Mouse (Mus musculus) forebrain, embryonic 12.5 days (tissue): ENCODE results near the gene Ier3. TPM values are rescaled to one million over a fixed set of nuclear protein-coding genes. Genes with fewer than 3 reads are reported as not detected.
"Not testable (repeated sequence)": the region's sequence is repeated elsewhere in the genome, so short reads cannot be mapped to it uniquely, and the experiment has no call there.

Experiments
- ATAC-seq: fragments of 200-750 bp; cut with Nextera tagmentation; 2 replicates; pipeline ENCODE4 v1.8.0; 2017; ENCODE audit warnings: moderate TSS enrichment; ENCODE audit not compliant: low FRiP score
- H3K27ac ChIP-seq: fragments of 300-500 bp; sonication (generic); 2 replicates; pipeline ENCODE4 v1.5.1; 2016; ENCODE audit warnings: mild to moderate bottlenecking
- H3K27me3 ChIP-seq: fragments of 300-500 bp; sonication (generic); 2 replicates; pipeline ENCODE4 v1.6.1; 2016; ENCODE audit warnings: mild to moderate bottlenecking
- H3K36me3 ChIP-seq: fragments of 300-500 bp; sonication (generic); replicated peaks from 2 replicates; pipeline ENCODE4 v1.6.1; 2016; ENCODE audit warnings: mild to moderate bottlenecking
- H3K4me1 ChIP-seq: fragments of 300-500 bp; sonication (generic); 2 replicates; pipeline ENCODE4 v1.6.1; 2016
- H3K4me2 ChIP-seq: fragments of 300-500 bp; sonication (generic); 2 replicates; pipeline ENCODE4 v1.6.1; 2016; ENCODE audit warnings: mild to moderate bottlenecking, moderate library complexity
- H3K4me3 ChIP-seq: fragments of 300-500 bp; sonication (generic); replicated peaks from 2 replicates; pipeline ENCODE4 v1.5.1; 2016; ENCODE audit warnings: mild to moderate bottlenecking
- H3K9ac ChIP-seq: fragments of 300-500 bp; sonication (generic); 2 replicates; pipeline ENCODE4 v1.6.1; 2016; ENCODE audit warnings: mild to moderate bottlenecking
- H3K9me3 ChIP-seq: fragments of 300-500 bp; sonication (generic); 2 replicates; pipeline ENCODE4 v1.6.1; 2016
- WGBS: fragments of 180-500 bp; shearing (Covaris S2); methylation state at CpG from one replicate; pipeline ENCODE4 v1.1.7; 2016; 5-methylcytosine and 5-hydroxymethylcytosine counted together
- polyA plus RNA-seq: library from polyadenylated mRNA; unstranded; fragments of >200 nt; fragmentation: Nextera tagmentation; extraction: Ambion mirVana; gene quantifications from 2 replicates; pipeline ENCODE4 v1.2.1, GENCODE M21; 2016

Ier3 gene
- polyA plus RNA-seq, 1 experiment from 2014 or later, result 5.3 TPM

DNA sequence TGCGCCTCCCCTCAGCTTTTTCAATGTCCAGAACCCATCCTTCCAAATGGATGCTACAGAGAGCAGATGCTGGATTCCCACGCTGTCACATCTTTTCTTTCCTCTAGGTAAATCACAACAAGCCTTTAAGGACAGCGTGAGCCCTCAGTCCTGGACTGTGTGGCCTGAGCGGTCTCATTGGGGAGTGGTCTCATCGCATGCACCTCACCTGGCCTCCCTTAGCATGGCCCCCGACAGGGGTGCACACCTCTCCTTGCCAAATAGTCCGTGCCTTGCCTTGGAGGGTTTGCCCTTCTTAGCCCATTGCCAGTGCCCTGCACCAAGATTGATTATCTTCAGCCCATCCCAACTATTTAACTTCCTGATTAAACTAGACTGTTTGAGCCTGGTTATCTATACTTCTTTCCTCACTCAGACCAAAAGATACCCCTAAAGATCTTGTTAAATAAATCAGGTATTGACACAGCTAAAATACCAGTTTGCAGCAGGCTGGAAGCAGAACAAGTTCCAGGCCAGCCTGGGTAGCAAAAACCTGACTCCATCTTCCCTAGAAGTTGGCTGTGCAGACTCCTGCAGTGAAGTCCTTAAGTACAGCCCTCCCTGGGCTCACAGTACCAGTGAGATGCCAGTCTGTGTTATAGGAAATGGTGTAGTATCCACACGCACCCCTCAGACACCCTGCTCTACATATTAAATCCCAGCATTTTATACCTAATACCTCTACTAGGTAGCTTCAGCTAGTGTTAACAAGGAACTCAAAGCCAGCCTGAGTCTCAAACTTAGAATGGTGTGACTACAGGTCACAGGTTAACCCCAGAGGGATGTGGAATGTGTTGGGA is 11.1 kb downstream of the Ier3 start:
- no peaks in the 10 kb centered on the region for H3K9me3 ChIP-seq
- WGBS, result 70% methylated on average over 8 of the region's 8 CpGs
- peaks cover 36% of the 10 kb centered on the region for H3K4me1 ChIP-seq
- ATAC-seq, result no peak
- H3K36me3 ChIP-seq, result peaks cover 60% of the 10 kb centered on the region
- no peak overlapping the region for H3K27ac ChIP-seq
- H3K4me3 ChIP-seq, result no peak overlapping the region
- no peak overlapping the region for H3K4me2 ChIP-seq
- no peaks in the 10 kb centered on the region for H3K27me3 ChIP-seq
- no peak overlapping the region for H3K9ac ChIP-seq

DNA sequence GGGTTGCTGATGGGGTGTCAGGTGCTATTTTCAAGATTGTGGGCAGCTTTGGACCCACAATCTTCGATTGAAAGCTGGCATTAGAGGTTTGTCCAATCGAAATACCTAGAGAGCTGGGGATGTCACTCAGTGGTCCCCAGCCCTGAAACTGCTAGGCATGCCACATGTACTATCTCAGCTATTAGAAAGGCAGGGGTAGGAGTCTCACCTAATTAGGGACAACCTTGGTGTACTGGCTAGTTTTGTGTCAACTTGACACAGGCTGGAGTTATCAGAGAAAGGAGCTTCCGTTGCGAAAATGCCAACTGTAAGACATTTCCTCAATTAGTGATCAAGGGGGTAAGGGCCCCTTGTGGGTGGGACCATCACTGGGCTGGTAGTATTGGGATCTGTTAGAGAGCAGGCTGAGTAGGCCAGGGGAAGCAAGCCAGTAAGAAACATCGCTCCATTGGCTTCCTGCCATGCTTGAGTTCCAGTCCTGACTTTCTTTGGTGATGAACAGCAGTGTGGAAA is 11.8 kb downstream of the Ier3 start:
- no peak overlapping the region for H3K4me3 ChIP-seq
- 24% methylated on average over 5 of the region's 5 CpGs for WGBS
- H3K4me1 ChIP-seq, result peaks cover 36% of the 10 kb centered on the region
- no peaks in the 10 kb centered on the region for H3K27me3 ChIP-seq
- H3K36me3 ChIP-seq, result peaks cover 54% of the 10 kb centered on the region
- no peak overlapping the region; the same call in 1 of the 2 replicates for H3K4me2 ChIP-seq
- H3K9me3 ChIP-seq, result no peaks in the 10 kb centered on the region
- H3K9ac ChIP-seq, result no peak overlapping the region
- no peak overlapping the region for H3K27ac ChIP-seq
- ATAC-seq, result no peak

DNA sequence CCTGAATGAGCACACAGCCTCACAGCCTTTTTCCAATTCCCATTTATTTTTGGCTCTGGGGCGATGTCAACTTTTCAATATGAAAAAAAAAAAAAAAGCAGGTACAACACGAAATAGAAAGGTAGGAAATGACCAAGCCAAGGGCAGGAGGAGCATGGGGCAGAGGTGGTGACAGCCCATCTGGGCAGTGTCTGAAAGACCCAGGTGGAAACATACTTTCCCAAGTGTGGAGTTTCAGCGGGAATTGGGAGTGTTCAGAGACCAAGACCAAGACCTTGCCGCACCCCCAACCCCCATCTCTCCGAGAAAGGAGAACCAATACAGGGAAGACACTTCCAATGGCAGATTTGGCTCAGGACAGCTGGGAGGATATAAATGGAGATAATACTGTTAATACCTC is 12.4 kb downstream of the Ier3 start:
- no peaks in the 10 kb centered on the region for H3K9me3 ChIP-seq
- peak overlapping the region; percentile 80 for H3K4me2 ChIP-seq
- WGBS, result 56% methylated on average over 5 of the region's 5 CpGs
- no peak overlapping the region for H3K9ac ChIP-seq
- H3K27ac ChIP-seq, result peak overlapping the region; percentile 38; the same call in 1 of the 2 replicates
- H3K4me3 ChIP-seq, result peak overlapping the region; percentile 20; the same call in 1 of the 2 replicates
- H3K4me1 ChIP-seq, result peaks cover 38% of the 10 kb centered on the region
- peaks cover 54% of the 10 kb centered on the region for H3K36me3 ChIP-seq
- ATAC-seq, result no peak
- no peaks in the 10 kb centered on the region for H3K27me3 ChIP-seq

DNA sequence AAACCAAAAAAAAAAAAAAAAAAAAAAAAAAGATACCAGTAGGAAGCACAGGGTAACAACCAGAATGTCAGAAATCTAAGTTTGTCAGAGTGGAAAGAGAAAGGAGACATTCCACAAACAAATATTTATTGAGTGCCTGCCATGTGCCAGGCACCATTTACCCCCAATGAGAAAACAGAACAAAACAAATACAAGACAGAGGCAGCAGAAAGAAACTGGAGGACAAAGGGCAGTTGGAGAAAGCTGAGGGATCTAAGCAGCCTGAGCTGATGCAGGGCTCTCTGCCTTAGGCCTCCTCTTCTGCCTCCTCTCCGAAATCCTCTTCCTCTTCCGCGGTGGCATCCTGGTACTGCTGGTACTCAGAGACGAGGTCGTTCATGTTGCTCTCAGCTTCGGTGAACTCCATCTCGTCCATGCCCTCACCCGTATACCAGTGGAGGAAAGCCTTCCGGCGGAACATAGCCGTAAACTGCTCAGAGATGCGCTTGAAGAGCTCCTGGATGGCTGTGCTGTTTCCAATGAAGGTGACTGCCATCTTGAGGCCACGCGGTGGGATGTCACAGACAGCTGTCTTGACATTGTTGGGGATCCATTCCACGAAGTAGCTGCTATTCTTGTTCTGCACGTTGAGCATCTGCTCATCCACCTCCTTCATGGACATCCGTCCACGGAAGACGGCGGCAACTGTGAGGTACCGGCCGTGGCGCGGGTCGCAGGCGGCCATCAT is 13.4 kb downstream of the Ier3 start:
- H3K36me3 ChIP-seq, result peaks cover 54% of the 10 kb centered on the region
- no peaks in the 10 kb centered on the region for H3K9me3 ChIP-seq
- peak overlapping the region; percentile 99 for H3K9ac ChIP-seq
- no peaks in the 10 kb centered on the region for H3K27me3 ChIP-seq
- ATAC-seq, result no peak
- peaks cover 43% of the 10 kb centered on the region for H3K4me1 ChIP-seq
- WGBS, result 77% methylated on average over 26 of the region's 26 CpGs
- peak overlapping the region; percentile 82 for H3K4me3 ChIP-seq
- H3K27ac ChIP-seq, result 0 out of 2 replicates have a peak overlapping the region, but pooled peaks have one; percentile 56
- peak overlapping the region; percentile 80 for H3K4me2 ChIP-seq

DNA sequence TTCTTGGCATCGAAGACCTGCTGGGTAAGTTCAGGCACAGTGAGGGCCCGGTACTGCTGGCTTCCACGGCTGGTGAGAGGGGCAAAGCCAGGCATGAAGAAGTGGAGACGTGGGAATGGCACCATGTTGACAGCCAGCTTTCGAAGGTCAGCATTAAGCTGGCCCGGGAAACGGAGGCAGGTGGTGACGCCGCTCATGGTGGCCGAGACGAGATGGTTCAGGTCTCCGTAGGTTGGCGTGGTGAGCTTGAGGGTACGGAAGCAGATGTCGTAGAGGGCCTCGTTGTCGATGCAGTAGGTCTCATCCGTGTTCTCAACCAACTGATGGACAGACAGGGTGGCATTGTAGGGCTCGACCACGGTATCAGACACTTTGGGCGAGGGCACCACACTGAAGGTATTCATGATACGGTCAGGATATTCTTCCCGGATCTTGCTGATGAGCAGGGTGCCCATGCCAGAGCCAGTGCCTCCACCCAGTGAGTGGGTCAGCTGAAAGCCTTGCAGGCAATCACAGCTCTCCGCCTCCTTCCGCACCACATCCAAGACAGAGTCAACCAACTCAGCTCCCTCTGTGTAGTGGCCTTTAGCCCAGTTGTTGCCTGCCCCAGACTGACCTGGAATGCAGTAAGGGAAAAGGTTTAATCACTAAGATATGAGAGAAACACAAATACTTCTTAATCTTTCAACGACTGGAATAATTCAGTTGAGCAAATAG is 14.1 kb downstream of the Ier3 start:
- H3K9ac ChIP-seq, result peak overlapping the region; percentile 99
- WGBS, result 80% methylated on average over 26 of the region's 26 CpGs
- H3K27me3 ChIP-seq, result no peaks in the 10 kb centered on the region
- H3K9me3 ChIP-seq, result no peaks in the 10 kb centered on the region
- H3K4me1 ChIP-seq, result peaks cover 36% of the 10 kb centered on the region
- H3K27ac ChIP-seq, result 0 out of 2 replicates have a peak overlapping the region, but pooled peaks have one; percentile 56
- H3K4me2 ChIP-seq, result peak overlapping the region; percentile 80
- H3K4me3 ChIP-seq, result peak overlapping the region; percentile 82
- ATAC-seq, result no peak
- H3K36me3 ChIP-seq, result peaks cover 54% of the 10 kb centered on the region

DNA sequence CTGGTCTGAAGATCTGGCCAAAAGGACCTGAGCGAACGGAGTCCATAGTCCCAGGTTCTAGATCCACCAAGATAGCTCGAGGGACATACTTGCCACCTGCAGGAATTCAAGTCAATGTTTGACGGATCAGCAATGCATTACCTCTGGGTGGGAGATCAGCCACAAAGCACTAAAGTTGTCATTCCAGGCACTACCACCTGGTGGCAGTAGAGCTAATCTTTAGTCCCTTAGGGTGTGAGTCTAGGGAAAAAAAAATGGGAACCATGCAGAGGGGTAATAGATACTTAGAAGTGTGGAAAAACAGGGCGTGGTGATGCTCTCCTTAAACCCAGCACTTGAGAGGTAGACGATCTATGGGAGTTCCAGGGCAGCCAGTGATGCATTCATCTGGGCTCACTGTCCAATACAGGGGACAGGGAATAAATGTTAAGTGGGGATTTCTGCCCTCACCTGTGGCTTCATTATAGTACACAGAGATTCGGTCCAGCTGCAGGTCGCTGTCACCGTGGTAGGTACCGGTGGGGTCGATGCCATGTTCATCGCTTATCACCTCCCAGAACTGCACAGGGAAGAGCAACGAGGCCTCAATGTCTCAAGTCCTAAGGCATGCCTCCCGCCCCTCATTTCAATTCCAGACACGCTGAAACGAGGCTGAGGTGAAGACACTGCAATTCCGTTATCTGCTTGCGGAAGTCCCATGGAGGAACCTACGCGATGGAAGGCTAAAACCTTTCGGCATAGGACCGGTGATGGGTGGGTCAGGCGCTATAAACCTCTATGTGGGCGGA is 14.9 kb downstream of the Ier3 start:
- Histone ChIP-seq H3K4me1 (peaks cover 34% of the 10 kb centered on the region), H3K36me3 (peaks cover 53% of the 10 kb centered on the region)

DNA sequence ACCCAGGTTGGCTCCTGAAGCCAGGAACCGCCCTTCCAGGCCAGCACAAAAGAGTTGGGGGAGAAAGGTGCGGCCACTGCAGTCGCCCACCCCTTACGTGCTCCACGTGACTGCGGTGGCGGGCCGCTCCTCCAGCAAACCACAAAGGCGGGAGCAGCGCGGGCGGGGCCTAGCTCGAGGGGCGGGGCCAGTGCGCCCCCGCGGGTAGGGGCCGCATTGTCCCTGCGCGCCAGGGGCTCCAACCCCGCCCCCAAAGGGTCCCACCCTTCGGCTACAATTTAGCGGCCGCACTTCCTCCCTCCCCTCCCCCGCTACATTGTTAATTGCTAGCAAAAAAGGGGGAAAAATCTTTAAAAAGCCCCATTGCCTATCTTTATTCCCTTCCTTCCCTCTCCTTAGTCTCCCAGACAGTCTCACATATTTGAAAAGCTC is 15.5 kb downstream of the Ier3 start:
- Histone ChIP-seq H3K4me3 (peak overlapping the region; percentile 82), H3K27me3 (no peaks in the 10 kb centered on the region), H3K9me3 (no peaks in the 10 kb centered on the region), H3K36me3 (peaks cover 47% of the 10 kb centered on the region), H3K4me1 (peaks cover 36% of the 10 kb centered on the region), H3K9ac (peak overlapping the region; percentile 99), H3K4me2 (peak overlapping the region; percentile 80), H3K27ac (peak overlapping the region; percentile 99)
- peak; percentile 53 for ATAC-seq
- 1% methylated on average over 25 of the region's 25 CpGs for WGBS

More for the DNA sequence above, 14.9 kb downstream of the Ier3 start:
- H3K9me3 ChIP-seq, result no peaks in the 10 kb centered on the region
- H3K27me3 ChIP-seq, result no peaks in the 10 kb centered on the region
- no peak for ATAC-seq
- H3K4me3 ChIP-seq, result peak overlapping the region; percentile 82
- 8% methylated on average over 24 of the region's 24 CpGs for whole genome bisulfite sequencing
- peak overlapping the region; percentile 80 for H3K4me2 ChIP-seq
- H3K9ac ChIP-seq, result peak overlapping the region; percentile 99
- H3K27ac ChIP-seq, result peak overlapping the region; percentile 99

DNA sequence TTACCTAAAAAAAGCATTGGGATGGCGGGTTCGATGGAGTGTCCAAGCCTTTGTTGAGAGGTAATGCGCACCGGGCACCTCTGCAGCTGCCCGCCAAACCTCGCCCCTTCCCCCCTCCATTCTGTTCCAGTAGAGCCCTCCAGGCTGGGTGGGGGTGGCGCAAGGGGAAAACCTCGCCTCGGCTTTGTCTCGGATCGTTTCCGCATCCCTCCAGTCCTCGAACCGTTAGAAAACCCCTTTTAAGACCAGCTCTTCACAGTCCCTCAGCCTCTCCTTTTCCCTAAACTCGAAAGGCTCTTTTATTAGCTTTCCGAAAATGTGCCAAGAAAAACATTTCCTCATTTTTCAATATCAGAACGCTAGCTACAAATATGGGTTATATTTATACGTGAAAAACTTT is 16.0 kb downstream of the Ier3 start:
- WGBS, result under 1% methylated on average over 18 of the region's 18 CpGs
- Histone ChIP-seq H3K4me2 (peak overlapping the region; percentile 80), H3K36me3 (peaks cover 43% of the 10 kb centered on the region), H3K27ac (peak overlapping the region; percentile 99), H3K9me3 (no peaks in the 10 kb centered on the region), H3K4me3 (peak overlapping the region; percentile 82), H3K9ac (peak overlapping the region; percentile 99), H3K27me3 (no peaks in the 10 kb centered on the region), H3K4me1 (peaks cover 41% of the 10 kb centered on the region)
- no peak for ATAC-seq

DNA sequence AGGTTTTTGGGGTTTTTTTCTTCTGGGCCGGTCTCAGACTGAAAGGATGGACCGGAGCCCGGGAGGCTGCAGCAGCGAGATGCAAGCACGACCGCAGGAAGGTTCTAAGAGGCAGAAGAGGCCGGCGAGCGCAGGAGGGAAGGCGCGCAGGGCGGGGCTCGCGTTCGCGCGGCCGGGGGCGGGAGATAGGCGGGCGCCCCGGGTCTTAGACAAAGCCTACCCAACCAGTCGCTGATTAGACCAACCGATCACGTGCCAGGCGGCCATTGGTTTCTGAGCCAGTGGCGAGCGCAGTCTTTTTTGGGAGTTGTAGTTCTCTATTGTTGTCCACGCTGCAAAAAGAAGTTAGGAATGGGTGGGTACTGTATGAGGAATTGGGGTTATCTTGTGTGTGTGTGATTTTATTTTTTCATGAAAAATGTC is 16.6 kb downstream of the Ier3 start, which contains the start of gene Tubb5:
Gene Tubb5, minus strand, starts transcription at position 185 of the 423 bp plus-strand sequence.
- peak within 1 kb of the TSS; percentile 80 for H3K4me2 ChIP-seq
- ATAC-seq, result peak; percentile 81
- H3K9ac ChIP-seq, result peak within 1 kb of the TSS; percentile 99
- under 1% methylated on average over 29 of the region's 29 CpGs for whole genome bisulfite sequencing
- H3K9me3 ChIP-seq, result no peaks in the 10 kb centered on the region
- peaks cover 37% of the 10 kb centered on the region for H3K36me3 ChIP-seq
- no peaks in the 10 kb centered on the region for H3K27me3 ChIP-seq
- H3K4me1 ChIP-seq, result peaks cover 45% of the 10 kb centered on the region
- peak within 1 kb of the TSS; percentile 82 for H3K4me3 ChIP-seq
- peak within 1 kb of the TSS; percentile 99 for H3K27ac ChIP-seq

DNA sequence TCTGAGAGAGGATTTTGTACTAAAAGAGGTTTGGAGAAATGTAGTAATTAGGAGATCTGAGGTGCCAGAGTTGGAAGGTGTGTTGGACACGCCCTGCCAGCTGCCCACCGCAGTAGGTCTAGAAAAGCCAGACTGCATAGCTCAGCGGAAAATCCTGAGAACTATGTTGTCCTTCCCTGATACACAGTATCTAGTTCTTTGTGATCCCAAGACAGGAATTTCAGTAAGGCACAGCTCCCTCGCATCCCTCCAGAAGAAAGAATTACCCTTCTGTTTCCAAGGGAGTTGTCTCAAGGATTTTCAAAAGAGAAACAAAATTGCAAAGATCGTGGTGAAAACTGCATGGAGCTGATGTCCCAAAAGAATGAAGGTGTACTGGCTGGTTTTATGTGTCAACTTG is 17.1 kb downstream of the Ier3 start:
- WGBS, result 3% methylated on average over 5 of the region's 5 CpGs
- peaks cover 46% of the 10 kb centered on the region for H3K4me1 ChIP-seq
- peak overlapping the region; percentile 59 for H3K4me2 ChIP-seq
- no peaks in the 10 kb centered on the region for H3K27me3 ChIP-seq
- H3K9me3 ChIP-seq, result no peaks in the 10 kb centered on the region
- H3K27ac ChIP-seq, result peak overlapping the region; percentile 99
- peak overlapping the region; percentile 99 for H3K9ac ChIP-seq
- peak; percentile 13; the same call in 1 of the 2 replicates for ATAC-seq
- H3K36me3 ChIP-seq, result peaks cover 32% of the 10 kb centered on the region
- H3K4me3 ChIP-seq, result peak overlapping the region; percentile 82

DNA sequence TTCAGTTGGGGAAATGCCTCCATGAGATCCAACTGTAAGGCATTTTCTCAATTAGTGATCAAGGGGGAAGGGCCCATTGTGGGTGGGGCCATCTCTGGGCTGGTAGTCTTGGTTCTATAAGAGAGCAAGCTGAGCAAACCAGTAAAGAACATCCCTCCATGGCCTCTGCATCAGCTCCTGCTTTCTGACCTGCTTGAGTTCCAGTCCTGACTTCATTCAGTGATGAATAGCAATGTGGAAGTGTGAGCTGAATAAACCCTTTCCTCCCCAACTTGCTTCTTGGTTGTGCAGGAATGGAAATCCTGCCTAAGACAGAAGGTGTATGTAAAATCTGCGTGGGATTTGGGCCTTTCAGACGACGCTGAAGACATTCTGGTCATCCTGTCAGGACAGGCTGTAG is 17.5 kb downstream of the Ier3 start:
- not testable (repeated sequence) for H3K9me3 ChIP-seq, H3K27me3 ChIP-seq, ATAC-seq
- peaks cover 43% of the 10 kb centered on the region for H3K4me1 ChIP-seq
- peaks cover 28% of the 10 kb centered on the region for H3K36me3 ChIP-seq
- peak overlapping the region; percentile 99 for H3K9ac ChIP-seq
- peak overlapping the region; percentile 59 for H3K4me2 ChIP-seq
- H3K27ac ChIP-seq, result peak overlapping the region; percentile 99
- 50% methylated on average over 3 of the region's 3 CpGs for WGBS
- peak overlapping the region; percentile 82 for H3K4me3 ChIP-seq
